Mouse (Mus musculus): Measurements from ENCODE around the gene Ipo13. TPM values are rescaled to one million over a fixed set of nuclear protein-coding genes. Genes with fewer than 3 reads are reported as not detected.

Gene Ipo13
- total and polyA plus RNA-seq, 2 experiments from 2014 or later = 50.0 to 51.1 TPM

DNA sequence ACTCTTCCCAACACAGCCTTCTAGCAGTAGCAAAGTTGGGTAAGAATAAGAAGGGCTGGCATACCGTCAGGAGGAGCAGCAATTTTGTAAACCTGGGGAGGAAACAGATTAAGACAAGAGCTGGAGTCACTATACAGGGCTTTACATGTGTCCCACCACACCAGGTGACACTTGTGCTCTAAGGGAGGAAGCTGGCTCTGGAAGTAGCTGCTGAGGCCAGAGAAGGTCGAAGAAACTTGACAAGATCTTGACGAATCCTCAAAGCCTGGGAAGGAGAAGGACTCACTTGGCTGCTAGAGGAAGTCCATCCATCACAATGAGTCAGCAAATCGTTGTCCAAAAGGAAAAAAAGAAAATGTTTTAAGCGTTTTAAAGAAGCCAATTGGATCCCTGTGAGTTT is 1.6 kb upstream of the Ipo13 start:
- no peak overlapping the region for H3K4me2 ChIP-seq (ENCODE audit: low read depth, low read length)
- H3K4me3 ChIP-seq (ENCODE audit: low read length) = no peak overlapping the region
- 83% methylated on average over 5 of the region's 5 CpGs for WGBS
- TF ChIP-seq CTCF (IDR thresholded peaks at IDR 0.05; ENCODE audit: low read depth) = no peak
- no peaks in the 10 kb centered on the region for H3K36me3 ChIP-seq (ENCODE audit: insufficient read depth, low read length)
- peaks cover 29% of the 10 kb centered on the region for H3K4me1 ChIP-seq (ENCODE audit: insufficient read depth, low read length)
- H3K27ac ChIP-seq = no peak overlapping the region
- no peak for ATAC-seq
- H3K27me3 ChIP-seq (ENCODE audit: insufficient read depth, low read length) = no peaks in the 10 kb centered on the region
- no peaks in the 10 kb centered on the region for H3K9me3 ChIP-seq (ENCODE audit: low read length)
- H3K9ac ChIP-seq (replicated peaks; ENCODE audit: low read length) = no peak overlapping the region
- DNase-seq (ENCODE audit: low spot score) = no peak

DNA sequence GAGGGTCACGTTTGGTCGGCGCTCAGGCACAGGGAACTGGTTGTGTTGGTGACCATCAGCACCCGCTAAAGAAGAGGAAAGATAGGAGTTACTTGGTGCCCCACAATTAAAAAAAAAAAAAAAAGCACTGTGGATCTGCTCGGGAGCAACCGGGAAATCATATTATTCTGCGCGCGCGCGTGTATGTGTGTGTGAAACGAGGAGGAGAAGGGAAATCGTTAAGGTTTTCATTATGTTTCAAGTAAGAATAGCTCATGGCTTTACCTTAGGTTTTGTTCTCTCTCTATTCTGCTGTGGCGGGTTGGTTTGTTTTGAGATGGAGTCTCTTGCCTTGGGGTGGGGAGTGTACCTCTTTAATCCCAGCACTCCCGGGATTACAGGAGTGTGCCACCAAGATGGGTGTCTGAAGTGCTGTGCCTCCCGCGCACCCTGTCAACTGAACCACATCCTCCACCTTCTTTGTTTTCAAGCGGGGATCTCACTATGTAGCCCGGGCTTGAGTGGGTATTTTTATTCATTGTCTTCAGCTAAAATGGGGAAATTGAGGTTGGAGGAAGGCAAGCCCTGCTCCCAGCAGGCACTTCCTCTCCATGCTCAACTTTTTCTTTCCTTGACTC is 798 bp upstream of the Ipo13 start:
- H3K4me3 ChIP-seq (ENCODE audit: low read length) = peak overlapping the region; percentile 69
- peaks cover 29% of the 10 kb centered on the region for H3K4me1 ChIP-seq (ENCODE audit: insufficient read depth, low read length)
- H3K9ac ChIP-seq (replicated peaks; ENCODE audit: low read length) = peak overlapping the region; percentile 81
- peak overlapping the region; percentile 75; the same call in 1 of the 2 replicates for H3K27ac ChIP-seq
- H3K9me3 ChIP-seq (ENCODE audit: low read length) = no peaks in the 10 kb centered on the region
- DNase-seq (ENCODE audit: low spot score) (no peak), ATAC-seq (no peak)
- H3K36me3 ChIP-seq (ENCODE audit: insufficient read depth, low read length) = no peaks in the 10 kb centered on the region; the same call in 1 of the 2 replicates
- WGBS = 4% methylated on average over 19 of the region's 19 CpGs
- peak overlapping the region; percentile 100 for H3K4me2 ChIP-seq (ENCODE audit: low read depth, low read length)
- no peaks in the 10 kb centered on the region for H3K27me3 ChIP-seq (ENCODE audit: insufficient read depth, low read length)
- no peak for TF ChIP-seq CTCF (IDR thresholded peaks at IDR 0.05; ENCODE audit: low read depth)

DNA sequence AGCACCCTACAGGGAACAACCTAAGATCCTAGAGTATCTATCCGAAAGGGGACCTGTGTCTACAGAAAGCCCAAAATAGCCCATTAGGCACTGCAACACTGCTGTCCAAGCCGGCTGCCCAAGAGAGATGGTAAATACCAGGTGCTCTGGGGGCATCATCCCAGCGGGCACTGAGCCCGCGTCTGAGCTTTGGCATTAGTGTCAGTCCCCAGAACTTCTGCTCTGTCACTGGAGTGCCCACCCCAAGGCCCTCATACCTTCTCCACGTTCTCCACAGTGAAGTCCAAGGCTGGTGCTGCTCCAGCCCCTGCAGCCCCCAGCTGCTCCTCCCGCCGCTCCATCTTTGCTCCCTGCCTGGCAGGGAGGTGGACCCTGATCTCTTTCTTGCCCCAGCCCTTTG is 768 bp downstream of the Ipo13 start:
- DNase-seq (ENCODE audit: low spot score) (no peak), ATAC-seq (no peak)
- WGBS = 10% methylated on average over 8 of the region's 8 CpGs
- H3K4me3 ChIP-seq (ENCODE audit: low read length) = peak overlapping the region; percentile 69
- H3K4me1 ChIP-seq (ENCODE audit: insufficient read depth, low read length) = peaks cover 39% of the 10 kb centered on the region
- no peaks in the 10 kb centered on the region for H3K9me3 ChIP-seq (ENCODE audit: low read length)
- peak overlapping the region; percentile 75; the same call in 1 of the 2 replicates for H3K27ac ChIP-seq
- H3K9ac ChIP-seq (replicated peaks; ENCODE audit: low read length) = peak overlapping the region; percentile 81
- no peaks in the 10 kb centered on the region; the same call in 1 of the 2 replicates for H3K36me3 ChIP-seq (ENCODE audit: insufficient read depth, low read length)
- no peaks in the 10 kb centered on the region for H3K27me3 ChIP-seq (ENCODE audit: insufficient read depth, low read length)
- TF ChIP-seq CTCF (IDR thresholded peaks at IDR 0.05; ENCODE audit: low read depth) = no peak
- H3K4me2 ChIP-seq (ENCODE audit: low read depth, low read length) = peak overlapping the region; percentile 100

DNA sequence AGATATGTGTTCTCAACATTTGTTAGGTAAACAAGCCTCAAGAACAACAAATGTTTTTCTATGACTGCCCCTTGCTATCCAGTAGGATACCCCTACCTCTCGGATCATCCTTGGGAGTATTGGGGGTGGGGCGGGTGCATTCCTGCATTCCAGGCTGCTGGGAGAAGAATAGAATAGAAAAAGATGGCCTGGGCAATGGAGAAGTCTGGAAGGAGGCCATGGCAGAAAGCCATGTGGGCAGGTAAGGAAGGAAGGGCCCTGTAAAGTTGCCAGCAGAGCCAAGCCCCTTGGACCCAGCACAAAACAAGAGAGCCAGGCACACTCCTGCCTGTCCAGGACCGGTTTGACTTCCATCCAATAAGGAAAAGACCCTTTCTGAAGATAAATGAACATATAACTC is 1.4 kb downstream of the Ipo13 start:
- Histone ChIP-seq H3K4me1 (ENCODE audit: insufficient read depth, low read length) (peaks cover 45% of the 10 kb centered on the region), H3K4me3 (ENCODE audit: low read length) (peak overlapping the region; percentile 69), H3K36me3 (ENCODE audit: insufficient read depth, low read length) (no peaks in the 10 kb centered on the region; the same call in 1 of the 2 replicates), H3K4me2 (ENCODE audit: low read depth, low read length) (peak overlapping the region; percentile 100), H3K9ac (replicated peaks; ENCODE audit: low read length) (peak overlapping the region; percentile 81), H3K9me3 (ENCODE audit: low read length) (no peaks in the 10 kb centered on the region), H3K27me3 (ENCODE audit: insufficient read depth, low read length) (no peaks in the 10 kb centered on the region), H3K27ac (peak overlapping the region; percentile 75; the same call in 1 of the 2 replicates)
- DNase-seq (ENCODE audit: low spot score) (peak; percentile 25), ATAC-seq (no peak)
- 38% methylated on average over 3 of the region's 3 CpGs for WGBS
- TF ChIP-seq CTCF (IDR thresholded peaks at IDR 0.05; ENCODE audit: low read depth) = no peak

DNA sequence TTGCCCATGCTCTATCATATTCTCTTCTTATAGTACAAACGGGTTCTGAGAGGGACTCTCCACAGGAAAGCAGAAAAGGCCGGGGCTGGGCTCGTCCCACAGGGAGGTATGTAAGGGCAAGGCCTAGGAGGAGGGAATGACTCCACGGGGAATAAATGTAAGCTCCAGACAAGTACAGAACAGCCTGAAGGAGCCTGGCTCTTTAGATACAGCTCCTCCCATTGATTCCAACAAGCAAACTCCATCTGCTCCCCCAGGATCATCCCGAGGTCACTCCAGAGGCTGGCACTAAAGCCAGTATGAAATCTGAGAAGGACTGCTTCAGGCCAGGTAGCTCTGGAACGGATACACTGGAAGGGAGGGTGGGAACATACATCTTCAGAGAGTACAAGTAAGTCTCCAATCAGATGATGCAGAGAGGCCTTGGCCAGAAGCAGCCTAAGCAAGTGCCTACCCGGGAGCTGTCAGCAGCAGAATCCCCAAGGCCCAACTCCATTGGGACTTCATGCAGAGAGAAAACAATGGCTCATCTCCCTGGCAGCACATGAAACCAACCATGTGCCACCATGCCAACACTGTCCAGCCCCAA is 2.0 kb downstream of the Ipo13 start:
- H3K4me2 ChIP-seq (ENCODE audit: low read depth, low read length) = peak overlapping the region; percentile 100
- DNase-seq (ENCODE audit: low spot score) (no peak), ATAC-seq (no peak)
- H3K4me1 ChIP-seq (ENCODE audit: insufficient read depth, low read length) = peaks cover 52% of the 10 kb centered on the region
- H3K9me3 ChIP-seq (ENCODE audit: low read length) = no peaks in the 10 kb centered on the region
- no peak for TF ChIP-seq CTCF (IDR thresholded peaks at IDR 0.05; ENCODE audit: low read depth)
- no peaks in the 10 kb centered on the region; the same call in 1 of the 2 replicates for H3K36me3 ChIP-seq (ENCODE audit: insufficient read depth, low read length)
- peak overlapping the region; percentile 81; the same call in 1 of the 2 replicates for H3K9ac ChIP-seq (replicated peaks; ENCODE audit: low read length)
- H3K27ac ChIP-seq = no peak overlapping the region
- peak overlapping the region; percentile 69 for H3K4me3 ChIP-seq (ENCODE audit: low read length)
- WGBS = 45% methylated on average over 7 of the region's 7 CpGs
- no peaks in the 10 kb centered on the region for H3K27me3 ChIP-seq (ENCODE audit: insufficient read depth, low read length)

DNA sequence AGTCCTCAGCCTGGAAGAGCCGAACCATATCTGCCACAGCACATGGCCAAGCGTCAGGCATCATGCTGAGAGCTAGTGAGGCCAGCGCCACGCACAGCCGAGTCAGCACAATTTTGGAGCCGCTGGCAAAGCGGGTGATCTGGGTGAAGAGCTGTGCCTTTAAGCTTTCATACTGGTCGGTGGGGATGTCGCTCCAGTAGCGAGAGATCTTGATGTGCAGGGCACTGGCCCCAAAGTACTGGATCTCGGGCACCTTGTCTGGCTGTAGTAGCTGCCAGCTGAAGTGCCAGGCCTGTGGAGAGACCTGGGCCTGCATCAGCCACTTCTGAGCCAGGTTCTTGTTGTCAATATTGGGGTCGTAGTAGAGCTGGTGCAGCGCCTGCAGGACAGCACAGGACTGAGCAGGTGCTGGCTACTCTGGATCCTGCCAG is 2.7 kb downstream of the Ipo13 start:
- Histone ChIP-seq H3K9me3 (ENCODE audit: low read length) (no peaks in the 10 kb centered on the region), H3K36me3 (ENCODE audit: insufficient read depth, low read length) (no peaks in the 10 kb centered on the region; the same call in 1 of the 2 replicates), H3K9ac (replicated peaks; ENCODE audit: low read length) (peak overlapping the region; percentile 81; the same call in 1 of the 2 replicates), H3K4me2 (ENCODE audit: low read depth, low read length) (peak overlapping the region; percentile 100; the same call in 1 of the 2 replicates), H3K27ac (no peak overlapping the region), H3K27me3 (ENCODE audit: insufficient read depth, low read length) (no peaks in the 10 kb centered on the region), H3K4me1 (ENCODE audit: insufficient read depth, low read length) (peaks cover 52% of the 10 kb centered on the region), H3K4me3 (ENCODE audit: low read length) (no peak overlapping the region)
- no peak for DNase-seq (ENCODE audit: low spot score)
- no peak for ATAC-seq
- no peak for TF ChIP-seq CTCF (IDR thresholded peaks at IDR 0.05; ENCODE audit: low read depth)
- 70% methylated on average over 13 of the region's 13 CpGs for WGBS

All from hindbrain, postnatal 0 days (tissue).